Mouse (Mus musculus): ENCODE data around the gene Sgpp1.
"Not testable (repeated sequence)": the region's sequence is repeated elsewhere in the genome, so short reads cannot be mapped to it uniquely, and the experiment has no call there.

Gene Sgpp1

DNA sequence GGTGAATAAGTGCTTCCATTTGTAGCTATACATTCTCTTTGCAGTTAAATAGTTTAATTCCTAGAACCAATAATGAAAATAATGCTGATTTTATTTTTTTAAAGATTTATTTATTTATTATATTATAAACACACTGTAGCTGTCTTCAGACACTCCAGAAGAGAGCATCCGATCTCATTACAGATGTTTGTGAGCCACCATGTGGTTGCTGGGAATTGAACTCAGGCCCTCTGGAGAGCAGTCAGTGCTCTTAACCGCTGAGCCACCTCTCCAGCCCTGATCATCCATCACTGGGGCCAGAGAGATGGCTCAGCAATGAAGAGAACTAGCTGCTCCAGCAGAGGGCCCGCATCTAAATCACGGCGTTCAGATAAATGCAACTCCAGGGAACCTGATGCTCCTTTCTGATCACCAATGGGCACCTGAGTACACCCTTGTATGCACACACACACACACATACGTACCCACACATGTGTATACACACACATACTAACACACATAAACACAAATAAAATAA lies 3.5 kb downstream of the Sgpp1 start:
- no peak for DNase-seq (ENCODE audit: low spot score)

DNA sequence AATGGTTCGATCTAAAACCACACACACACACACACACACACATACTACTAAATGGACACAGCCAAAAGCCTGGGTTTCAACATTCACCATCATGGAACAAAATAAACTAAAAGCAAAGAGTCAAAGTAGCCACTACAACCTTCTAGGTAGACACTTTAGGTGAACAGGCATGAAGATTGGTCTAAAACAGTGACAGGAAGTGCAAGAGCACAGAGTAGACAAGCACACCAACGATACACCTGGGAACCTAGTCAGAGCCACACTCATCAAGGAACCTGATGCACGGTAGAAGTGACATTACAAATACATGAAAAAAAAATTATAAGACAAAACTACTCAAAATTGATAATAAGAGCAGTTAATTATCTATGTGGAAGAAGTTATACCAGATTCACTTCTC lies 4.0 kb downstream of the Sgpp1 start:
- no peak for DNase-seq (ENCODE audit: low spot score)

DNA sequence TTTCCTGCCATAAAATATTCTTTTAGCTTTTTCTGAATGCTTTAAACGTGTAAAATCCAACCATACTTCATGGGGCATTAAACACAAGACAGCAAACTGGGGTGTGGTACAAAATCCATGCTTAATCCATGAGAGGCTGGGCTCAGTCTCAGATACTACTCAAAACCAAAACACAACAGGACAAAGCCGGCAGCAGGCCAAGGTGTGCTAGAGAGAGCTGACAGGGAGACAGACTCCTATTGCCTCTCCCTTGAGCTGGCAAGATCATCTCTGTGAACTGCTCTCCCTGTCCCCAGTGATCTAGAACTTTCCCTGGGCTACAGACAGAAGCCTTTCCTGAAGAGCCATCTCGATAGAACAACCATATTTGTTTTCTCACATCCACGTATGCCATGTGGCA lies 5.1 kb downstream of the Sgpp1 start:
- no peak for DNase-seq (ENCODE audit: low spot score)

DNA sequence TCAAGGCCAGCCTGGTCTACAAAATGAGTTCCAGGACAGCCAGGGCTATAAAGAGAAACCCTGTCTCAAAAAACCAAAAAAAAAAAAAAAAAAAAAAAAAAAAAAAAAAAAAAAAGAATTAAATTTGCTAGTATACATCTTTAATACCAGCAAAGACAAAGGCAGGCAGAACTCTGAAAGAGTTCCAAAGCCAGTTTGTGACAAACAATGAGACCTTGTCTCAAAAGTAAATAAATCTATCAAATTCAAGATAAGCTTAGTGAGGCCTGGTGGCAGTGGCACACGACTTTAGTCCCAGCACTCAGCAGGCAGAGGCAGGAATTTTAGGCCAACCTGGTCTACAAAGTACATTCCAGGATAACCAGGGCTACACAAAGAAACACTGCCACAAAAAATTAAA lies 5.7 kb downstream of the Sgpp1 start:
- DNase-seq (ENCODE audit: low spot score), result no peak

DNA sequence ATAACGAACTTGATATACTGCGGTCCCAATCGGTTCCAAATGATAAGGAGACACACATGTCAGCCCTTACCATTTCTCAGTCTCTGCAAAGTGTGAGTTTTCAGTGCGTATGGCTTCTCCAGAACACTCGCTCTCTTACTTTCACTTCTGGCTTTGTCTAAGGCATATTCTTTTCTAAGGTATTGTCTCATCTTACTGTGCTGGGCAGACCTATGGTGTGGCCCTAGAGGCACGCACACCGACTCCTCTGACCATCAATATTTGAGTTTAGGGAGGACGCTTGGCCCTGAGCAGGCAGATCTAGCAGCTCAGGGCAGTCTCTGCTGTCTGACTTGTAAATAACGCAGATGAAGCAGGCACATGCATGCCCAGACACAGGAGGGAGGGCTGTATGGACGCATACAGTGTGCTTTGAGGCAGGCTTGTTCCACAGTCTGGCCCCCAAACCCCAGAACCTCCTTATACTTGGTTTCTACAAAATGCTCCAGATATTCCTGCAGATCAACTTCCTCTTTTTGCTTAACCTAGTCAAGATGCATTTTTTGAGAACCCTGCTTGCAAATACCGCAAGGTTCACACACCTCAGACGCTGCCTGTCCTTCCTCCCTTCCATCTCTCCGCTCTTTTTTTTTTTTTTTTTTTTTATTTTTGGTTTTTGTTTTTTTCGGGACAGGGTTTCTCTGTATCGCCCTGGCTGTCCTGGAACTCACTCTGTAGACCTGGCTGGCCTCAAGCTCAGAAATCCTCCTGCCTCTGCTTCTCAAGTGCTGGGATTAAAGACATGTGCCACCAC lies 8.0 kb downstream of the Sgpp1 start:
- no peak for DNase-seq (ENCODE audit: low spot score)

DNA sequence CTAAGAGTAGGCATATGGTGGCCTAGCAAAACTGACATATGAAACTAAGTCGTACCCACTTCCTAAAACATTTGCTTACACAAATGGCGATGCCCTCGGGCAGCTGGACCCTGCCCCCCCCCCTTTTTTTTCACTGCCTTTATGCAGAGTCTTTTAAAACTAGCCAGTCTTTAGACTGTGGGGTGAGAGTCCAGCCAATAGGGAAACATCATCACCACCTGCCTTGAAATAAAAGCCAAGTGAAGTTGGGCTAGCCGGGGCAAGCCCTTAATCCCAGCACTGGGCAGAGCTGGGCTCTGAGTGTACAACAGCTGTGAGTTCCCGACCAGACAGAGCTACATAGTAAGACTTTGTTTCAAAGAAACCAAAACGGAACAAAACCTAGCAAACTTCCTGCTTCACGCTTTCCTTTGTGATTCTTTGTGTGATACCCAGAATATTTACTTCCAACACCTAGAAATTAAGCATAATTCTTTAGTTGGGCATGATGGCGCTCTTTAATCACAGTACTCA lies 9.1 kb downstream of the Sgpp1 start:
- DNase-seq (ENCODE audit: low spot score), result no peak

DNA sequence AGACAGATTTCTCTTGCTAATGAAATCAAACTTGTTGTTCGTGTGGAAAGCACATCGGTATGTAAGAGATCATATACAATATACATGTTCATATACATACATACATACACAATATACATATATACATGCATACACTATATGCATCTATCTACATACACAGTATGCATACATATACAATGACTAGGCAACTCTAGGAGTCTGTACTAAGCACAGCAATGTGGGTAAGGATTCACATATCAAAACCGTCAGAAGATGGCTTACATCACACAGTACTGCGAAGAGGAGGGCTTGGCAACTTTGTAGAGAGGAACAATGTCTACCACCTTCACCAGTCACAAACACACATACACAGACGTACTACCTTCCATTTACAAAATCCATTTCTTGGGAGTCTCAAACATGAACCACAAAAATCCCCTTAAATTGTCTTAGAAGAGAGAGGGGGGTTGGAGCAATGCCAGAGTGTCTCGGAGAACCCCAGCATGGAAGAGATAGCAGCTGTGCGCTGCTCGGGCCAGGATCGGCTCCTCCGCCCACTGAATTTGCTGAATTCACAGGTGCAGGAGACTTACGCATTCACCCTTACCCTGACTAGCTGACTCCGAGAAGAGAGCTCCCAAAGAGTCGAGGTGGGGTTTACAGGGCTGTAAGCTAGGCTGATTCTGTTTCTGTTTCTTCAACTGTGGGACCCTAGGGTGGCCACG lies 10.8 kb downstream of the Sgpp1 start:
- no peak for DNase-seq (ENCODE audit: low spot score)

DNA sequence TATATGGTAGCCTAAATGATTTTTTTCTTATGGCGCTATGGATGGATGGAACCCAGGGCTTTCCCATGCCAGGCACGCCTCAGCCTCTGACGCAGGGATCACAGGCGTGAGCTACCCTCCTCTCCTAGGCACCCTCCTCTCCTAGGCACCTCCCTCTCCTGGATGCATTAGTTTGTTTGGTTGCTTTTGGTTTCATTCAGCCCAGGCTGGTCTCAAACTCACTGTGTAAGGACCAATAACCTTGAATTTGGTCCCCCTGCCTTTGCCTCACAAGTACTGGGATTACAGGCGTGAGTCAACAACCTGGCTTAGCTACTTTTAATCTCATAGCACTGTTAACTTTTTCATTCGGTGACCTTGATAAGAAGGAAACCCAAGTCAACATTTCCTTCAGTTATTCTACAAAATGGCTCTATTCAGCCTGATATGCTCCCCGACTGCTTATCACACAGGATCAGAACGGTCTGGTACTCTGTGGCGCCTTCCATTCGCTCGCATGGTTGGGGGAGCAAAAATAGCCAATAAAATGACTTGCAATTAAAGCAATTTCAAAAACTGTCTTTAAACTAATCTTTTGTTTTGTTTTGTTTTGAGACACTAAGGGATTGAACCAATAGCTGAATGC lies 11.6 kb downstream of the Sgpp1 start:
- DNase-seq (ENCODE audit: low spot score), result no peak

DNA sequence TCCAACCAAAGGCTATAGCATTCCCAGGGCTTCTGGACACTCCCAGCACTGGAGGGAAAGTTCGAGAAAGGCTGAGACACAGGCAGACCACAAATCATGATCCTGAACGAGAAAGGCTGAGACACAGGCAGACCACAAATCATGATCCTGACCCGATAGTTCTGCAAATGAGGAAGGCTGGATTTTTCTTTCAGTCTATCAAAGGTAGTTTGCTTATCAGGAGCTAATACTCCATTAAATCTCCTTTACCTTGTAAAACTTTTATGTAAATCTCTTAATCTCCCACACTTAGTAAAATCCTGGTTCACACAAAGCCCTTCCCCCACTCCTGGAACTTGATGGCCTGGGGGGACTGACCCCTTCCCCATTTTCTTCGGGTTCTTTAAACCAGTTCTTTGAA lies 13.6 kb downstream of the Sgpp1 start:
- no peak for DNase-seq (ENCODE audit: low spot score)

DNA sequence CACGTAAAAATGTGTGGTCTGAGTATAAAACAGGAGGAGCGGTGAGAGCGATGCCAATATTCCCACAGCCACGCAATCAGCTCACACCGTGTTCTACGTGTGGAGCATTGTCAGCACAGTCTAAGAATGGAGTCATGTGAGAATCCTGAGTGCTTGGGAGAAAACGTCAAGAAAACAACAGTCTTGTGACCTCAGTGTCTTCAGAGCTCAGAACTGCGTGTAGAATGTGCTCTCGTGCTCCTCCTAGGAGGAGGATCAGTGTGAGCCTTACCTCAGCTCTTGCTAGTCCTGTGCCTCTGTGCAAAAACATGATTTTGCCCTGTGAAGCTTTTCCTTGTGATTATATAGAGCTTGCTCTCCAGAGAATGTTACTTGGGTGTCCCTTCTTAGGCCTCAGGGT lies 14.5 kb downstream of the Sgpp1 start:
- no peak for DNase-seq (ENCODE audit: low spot score)

DNA sequence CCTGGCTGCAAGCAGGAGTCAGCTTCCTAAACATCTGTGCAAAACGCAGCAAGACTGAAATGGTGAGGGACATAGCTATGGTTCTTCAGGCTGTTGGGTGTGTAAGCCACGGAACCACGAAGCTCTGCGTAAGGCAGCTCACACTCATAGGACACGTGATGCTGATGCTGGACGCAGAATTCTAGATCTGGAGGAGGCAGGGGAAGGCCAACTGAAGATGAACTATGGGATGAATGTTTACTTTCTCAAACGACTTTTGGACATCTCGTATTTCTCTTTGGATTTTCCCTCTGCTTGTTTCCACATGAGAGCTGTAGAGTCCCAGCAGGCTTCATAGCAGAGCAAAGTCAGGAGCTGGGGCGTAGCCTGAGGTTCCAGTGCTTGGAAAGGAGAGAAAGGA lies 21.9 kb downstream of the Sgpp1 start:
- DNase-seq (ENCODE audit: low spot score), result no peak

DNA sequence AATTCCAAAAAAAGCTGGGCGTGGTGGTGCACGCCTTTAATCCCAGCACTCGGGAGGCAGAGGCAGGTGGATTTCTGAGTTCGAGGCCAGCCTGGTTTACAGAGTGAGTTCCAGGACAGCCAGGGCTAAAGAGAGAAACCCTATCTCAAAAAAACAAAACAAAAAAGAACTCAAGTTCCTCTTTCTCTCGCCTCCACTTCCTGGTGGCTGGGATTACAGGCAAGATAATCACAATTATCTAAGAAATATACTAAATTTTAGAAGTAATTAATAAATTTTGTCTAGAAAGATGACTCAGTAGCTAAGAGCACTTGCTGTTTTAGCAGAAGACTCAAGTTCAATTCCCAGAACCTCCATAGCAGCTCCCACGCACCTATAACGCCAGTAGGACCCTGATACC lies 22.6 kb downstream of the Sgpp1 start:
- not testable (repeated sequence) for DNase-seq (ENCODE audit: low spot score)

DNA sequence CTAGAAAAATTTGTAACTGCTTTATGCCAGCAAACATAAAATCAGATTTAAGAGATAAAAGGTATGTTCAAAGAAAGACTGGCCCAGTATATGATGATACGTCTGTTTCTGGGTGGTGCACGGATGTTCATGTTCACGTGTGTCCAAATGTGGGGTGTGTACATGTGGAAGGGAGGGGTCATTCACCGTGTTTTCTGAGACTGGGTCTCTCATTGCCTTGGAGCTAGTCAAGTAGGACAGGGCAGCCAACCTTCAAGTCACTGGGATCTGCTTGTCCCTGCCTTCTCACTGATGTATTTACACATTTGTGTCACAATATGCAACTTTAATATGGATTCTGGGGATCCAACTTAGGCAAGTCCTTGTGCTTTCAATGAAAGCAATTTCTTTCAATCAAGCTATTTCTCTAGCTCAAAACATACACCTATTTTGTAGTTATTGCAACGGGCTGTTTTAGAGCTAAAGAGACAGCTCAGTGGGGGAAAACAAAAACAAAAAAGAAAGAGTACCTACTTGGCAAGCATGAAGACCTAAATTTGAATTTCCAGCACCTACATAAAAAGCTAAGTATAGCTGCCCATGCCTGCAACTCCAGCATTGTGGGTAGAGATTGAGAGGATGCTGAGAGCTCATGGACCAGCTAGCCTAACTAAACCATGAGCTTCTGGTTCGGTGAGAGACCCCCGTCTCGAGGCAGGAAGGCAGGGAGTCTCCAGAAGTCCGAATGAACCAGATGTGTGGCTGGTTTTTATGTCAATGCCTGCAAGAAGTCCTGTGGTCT lies 24.7 kb downstream of the Sgpp1 start:
- DNase-seq (ENCODE audit: low spot score), result no peak

DNA sequence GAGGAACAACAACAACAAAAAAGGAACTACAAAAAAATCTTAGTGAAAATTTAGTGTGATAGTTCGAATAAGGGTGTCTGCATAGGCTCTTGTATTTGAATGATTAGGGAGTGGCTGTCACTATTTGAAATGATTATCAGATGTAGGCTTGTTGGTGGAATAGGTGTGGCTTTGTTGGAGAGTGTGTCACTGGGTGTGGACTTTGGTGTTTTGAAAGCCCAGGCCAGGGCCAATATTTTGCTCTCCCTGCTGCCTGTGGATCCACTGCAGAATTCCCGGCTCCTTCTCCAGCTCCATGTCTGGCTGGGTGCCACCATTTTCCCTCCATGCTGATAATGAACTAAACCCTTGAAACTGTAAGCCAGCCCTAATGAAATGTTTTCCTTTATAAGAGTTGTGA lies 26.0 kb downstream of the Sgpp1 start:
- DNase-seq (ENCODE audit: low spot score), result no peak

DNA sequence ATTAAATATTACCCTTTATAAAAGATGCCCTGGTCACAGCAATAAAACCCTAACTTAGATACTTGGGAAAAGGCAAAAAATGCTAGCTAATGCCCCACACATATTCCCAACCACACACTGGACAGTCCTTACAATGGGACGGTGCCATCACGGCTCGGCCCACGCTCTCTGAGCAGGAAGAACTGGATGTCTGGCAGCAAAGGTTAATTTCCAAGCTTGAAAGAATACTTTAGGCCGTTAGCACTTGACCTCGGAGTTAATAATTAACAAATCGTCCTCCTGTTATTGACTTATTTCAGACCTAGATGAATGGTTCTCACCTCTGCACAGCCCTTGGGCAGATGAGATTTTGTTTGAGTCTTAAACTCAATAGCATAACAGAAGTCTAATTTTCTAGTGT lies 28.9 kb downstream of the Sgpp1 start:
- DNase-seq (ENCODE audit: low spot score), result no peak

DNA sequence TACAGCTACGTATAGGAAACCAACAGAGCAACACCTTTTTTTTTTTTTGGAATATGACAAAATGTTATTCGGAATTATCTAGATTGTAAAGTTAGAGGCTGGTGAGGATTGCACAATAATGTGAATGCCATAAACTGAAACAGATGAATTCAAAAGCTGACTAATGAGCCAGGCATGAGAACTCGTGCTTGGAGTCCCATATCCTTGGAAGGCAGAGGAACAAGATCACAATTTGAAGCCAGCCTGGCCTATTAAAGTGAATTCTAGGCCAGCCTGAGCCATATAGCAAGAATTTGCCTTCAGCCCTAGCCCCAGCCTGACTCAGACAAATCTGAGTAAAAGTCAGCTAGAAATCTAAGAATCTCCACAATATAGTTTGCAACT lies 32.8 kb downstream of the Sgpp1 start:
- DNase-seq (ENCODE audit: low spot score), result no peak

DNA sequence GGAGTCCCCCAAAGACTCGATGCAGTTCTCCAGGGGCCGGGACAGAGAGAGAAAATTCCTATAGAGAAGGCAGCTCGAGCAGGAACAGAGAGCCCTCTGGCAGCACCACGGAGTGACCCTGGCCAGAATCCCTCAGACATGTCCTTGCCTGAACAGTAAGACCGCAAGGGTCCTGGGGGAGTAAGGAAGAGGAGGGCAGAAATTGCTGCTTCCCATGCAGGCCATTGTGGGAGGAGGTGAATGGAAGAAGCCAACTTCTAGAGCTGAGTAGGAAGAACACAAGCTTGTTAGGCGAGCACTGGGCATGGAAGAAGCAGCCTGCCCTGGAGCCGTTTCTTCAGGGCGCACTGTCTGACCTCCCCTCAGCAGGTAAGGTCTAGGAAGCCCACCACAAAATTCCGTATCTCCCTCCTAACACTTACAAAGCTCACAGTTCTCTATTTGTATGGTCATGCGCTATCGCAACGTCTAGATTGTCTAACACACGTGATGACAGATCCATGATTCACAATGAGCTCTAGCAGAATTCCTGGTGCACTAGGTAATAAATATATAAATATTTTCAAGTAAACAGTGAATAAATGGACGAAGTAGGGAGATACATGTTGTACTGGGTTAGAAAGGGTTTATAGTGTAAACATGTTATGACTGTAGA lies 33.3 kb downstream of the Sgpp1 start:
- DNase-seq (ENCODE audit: low spot score), result no peak

DNA sequence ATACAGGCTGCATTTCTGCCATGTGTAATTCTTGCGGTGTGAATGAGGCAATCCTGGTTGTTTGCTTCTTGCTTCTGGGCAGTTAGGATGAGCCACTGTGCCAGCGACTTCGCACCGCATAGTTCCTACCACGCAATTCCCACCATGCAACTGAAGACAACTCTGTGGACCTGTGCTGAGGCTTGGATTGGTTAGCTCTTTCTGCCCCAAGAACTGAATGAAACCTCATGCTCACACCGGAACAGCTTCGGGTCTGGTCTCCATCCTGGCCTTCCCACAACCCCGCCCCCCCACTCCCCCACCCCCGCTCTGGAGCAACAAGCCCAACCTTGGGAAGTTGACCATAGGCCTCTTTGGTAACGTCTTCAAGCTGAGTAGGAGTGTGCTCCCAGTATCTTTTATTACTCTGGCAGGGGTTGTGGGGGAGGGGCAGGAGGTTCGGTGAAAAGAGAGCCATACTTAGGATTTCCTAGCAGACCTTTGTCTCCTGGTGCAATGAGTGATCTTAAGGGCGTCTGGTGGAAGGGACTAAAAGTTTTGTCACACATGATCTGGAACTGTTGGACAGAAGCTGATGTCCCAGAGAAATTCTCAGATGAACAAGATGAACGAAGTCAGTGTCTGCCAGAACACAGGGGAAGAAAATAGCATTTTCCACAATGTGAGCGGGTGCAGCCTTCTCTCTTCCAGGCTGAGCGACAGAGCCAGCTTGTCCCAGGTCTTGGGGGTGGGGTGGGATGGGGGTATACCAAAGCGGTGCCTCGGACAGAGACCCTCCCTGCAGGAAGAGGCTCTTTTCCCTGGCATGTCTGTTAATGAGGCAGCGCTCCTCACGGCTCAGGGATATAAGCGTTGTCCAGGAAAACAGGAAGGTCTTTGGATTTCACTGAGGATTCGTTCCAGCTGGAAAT lies 34.1 kb downstream of the Sgpp1 start:
- DNase-seq (ENCODE audit: low spot score), result no peak

DNA sequence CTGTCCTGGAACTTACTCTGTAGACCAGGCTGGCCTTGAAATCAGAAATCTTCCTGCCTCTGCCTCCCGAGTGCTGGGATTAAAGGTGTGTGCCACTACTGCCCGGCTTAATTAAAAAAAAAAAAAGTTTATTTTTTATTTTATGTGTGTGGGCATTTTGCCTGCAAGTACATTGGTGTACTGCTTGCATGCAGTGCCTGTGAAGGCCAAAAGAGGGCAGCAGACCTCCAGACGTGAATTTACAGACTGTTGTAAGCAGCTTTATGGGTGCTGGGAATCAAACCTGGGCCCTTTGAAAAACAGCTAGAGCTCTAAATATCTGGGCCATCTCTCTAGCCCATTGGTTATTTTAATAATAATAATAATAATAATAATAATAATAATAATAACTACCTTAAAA lies 36.8 kb downstream of the Sgpp1 start:
- no peak for DNase-seq (ENCODE audit: low spot score)

DNA sequence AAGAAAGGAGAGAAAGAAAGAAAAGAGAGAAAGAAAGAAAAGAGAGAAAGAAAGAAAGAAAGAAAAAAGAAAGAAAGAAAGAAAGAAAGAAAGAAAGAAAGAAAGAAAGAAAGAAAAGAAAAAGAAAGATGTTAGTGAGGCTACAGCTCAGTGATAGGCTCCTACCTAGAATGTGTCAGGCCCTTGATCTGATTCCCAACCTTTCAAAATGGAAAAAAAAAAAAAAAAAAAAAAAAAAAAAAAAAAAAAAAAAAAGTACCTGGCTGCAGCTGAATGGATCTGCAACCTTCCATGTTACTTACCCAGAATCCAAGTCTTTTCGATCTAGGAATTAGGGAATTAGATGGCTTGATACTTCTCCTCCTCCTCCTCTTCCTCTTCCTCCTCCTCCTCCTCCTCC lies 39.7 kb downstream of the Sgpp1 start:
- not testable (repeated sequence) for DNase-seq (ENCODE audit: low spot score)

DNA sequence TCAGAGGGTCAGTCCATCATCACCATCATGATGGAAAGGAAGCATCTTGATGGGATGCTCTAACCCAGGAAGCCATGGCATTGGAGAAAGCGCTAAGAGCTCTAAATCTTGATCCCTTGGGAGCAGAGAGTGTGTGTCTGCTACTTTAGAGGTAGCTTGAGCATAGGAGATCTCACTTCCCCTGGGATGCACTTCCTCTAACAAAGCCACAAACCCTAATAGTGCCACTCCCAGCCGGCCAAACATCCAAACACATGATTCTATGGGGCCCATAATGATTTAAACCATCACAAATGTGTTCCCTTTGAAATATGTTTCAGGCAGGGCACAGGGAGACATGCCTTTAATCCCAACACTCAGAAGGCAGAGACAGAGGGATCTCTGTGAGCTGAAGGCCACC lies 46.5 kb downstream of the Sgpp1 start:
- DNase-seq (ENCODE audit: low spot score), result no peak
